Mouse (Mus musculus): ENCODE measurements around the gene Csn3. TPM values are rescaled to one million over a fixed set of nuclear protein-coding genes. Genes with fewer than 3 reads are reported as not detected.

Csn3 gene
- polyA plus RNA-seq (2014; fragmentation: Illumina TruSeq; extraction: RNeasy Lipid Tissue Mini Kit (QIAGEN cat#74804); ENCODE audit: low read depth, low replicate concordance) = not detected

DNA sequence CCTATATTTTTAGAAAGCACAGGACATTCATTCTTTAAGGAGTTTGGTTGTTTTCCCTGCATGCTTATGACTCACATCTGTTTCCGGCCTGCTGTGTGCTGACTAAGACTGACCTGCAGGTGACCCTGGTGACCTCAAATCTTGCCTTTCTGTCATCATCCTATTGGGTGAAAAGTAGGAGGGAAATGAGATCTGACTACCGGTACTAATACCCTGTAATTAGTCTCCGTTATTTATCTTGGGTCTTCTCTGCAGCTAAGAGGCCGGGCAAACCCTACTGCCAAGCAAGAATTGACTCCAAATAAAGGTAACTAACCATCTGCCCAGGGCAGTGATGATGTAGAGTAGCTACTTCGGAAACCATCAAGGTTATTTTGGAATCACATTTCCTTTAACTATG is at the start of gene Csn3:
Gene Csn3, plus strand, starts transcription at position 208 of the 400 bp plus-strand sequence.

DNA sequence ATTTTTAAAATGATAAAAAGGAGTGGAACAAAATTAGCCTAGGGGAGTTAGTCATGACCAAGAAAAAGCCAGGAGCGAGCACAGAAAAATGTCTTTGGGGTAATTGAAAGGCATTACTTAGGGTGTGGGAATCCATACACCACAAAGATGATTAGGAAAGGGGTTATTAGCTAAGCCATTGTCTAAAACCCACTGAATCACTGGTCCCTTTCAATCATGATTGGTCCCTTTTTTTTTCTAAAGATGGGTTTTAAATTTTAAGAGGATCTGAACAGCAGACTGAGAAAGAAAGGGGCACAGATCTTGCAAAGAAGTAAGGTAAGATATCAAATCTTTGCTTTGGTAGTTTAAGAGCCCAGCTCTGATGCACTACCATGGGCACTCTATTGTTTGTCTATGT is 40.6 kb upstream of the Csn3 start, which contains the start of gene Odam:
Gene Odam, plus strand, starts transcription at position 301 of the 400 bp plus-strand sequence.

DNA sequence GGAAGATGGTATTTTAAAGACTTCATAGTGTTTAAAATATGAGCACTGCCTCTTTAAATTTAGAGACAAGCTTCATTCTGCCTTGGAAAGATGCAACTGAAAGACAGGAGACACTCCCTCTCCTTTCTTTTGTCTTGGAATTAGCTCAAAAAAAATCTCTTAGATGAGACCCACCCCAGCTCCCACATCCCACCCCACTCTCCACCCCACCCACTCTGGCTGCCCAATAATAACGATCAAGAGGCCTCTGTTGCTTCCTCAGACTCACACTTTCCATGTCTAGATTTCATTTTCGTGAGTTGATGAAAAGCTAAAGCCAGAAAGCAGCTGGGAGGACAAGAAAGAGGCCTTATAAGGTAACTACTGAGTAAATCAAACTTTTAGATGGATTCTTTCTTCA is 43.8 kb downstream of the Csn3 start, which contains the start of the genes 2310003L06Rik and Gm28434:
Gene 2310003L06Rik, plus strand, starts transcription at position 259 of the 400 bp plus-strand sequence.
Gene Gm28434, plus strand, starts transcription at position 317 of the 400 bp plus-strand sequence.

DNA sequence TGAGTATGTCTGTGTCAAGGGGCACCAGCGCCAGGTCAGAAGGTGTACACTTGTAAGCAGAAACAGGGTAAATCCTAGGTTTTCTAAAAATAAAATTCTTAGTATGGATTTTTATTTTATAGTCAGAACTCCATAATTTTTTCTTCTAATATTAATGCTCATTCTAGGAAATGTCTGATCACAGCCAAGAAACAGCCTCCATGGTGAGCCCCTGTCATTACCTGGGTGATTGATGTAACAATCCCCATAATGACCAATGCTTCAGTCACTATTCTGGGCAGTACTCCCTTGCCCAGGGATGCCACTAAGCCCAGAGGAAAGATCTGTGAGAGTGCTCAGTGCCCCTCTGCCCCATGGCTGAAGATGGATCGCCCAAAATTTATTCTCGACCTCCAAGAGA is 53.8 kb downstream of the Csn3 start, which contains the start of gene Cabs1:
Gene Cabs1, plus strand, starts transcription at position 301 of the 400 bp plus-strand sequence.

Other genes with a start within 250 kb of the Csn3 start
- gene Csn2, start 225.9 kb upstream of the Csn3 start, polyA plus RNA-seq (2014; fragmentation: Illumina TruSeq; extraction: RNeasy Lipid Tissue Mini Kit (QIAGEN cat#74804); ENCODE audit: low read depth, low replicate concordance) = not detected
- gene Csn1s2a, start 151.0 kb upstream of the Csn3 start, polyA plus RNA-seq (2014; fragmentation: Illumina TruSeq; extraction: RNeasy Lipid Tissue Mini Kit (QIAGEN cat#74804); ENCODE audit: low read depth, low replicate concordance) = not detected
- gene Csn1s2b, start 117.5 kb upstream of the Csn3 start, polyA plus RNA-seq (2014; fragmentation: Illumina TruSeq; extraction: RNeasy Lipid Tissue Mini Kit (QIAGEN cat#74804); ENCODE audit: low read depth, low replicate concordance) = not detected
- not detected for gene Prr27, start 99.9 kb upstream of the Csn3 start, polyA plus RNA-seq (2014; fragmentation: Illumina TruSeq; extraction: RNeasy Lipid Tissue Mini Kit (QIAGEN cat#74804); ENCODE audit: low read depth, low replicate concordance)
- gene Odam, start 40.5 kb upstream of the Csn3 start, polyA plus RNA-seq (2014; fragmentation: Illumina TruSeq; extraction: RNeasy Lipid Tissue Mini Kit (QIAGEN cat#74804); ENCODE audit: low read depth, low replicate concordance) = not detected
- gene 2310003L06Rik, start 43.9 kb downstream of the Csn3 start, polyA plus RNA-seq (2014; fragmentation: Illumina TruSeq; extraction: RNeasy Lipid Tissue Mini Kit (QIAGEN cat#74804); ENCODE audit: low read depth, low replicate concordance) = not detected
- gene Gm28434, start 43.9 kb downstream of the Csn3 start, polyA plus RNA-seq (2014; fragmentation: Illumina TruSeq; extraction: RNeasy Lipid Tissue Mini Kit (QIAGEN cat#74804); ENCODE audit: low read depth, low replicate concordance) = not detected
- gene Cabs1, start 53.9 kb downstream of the Csn3 start, polyA plus RNA-seq (2014; fragmentation: Illumina TruSeq; extraction: RNeasy Lipid Tissue Mini Kit (QIAGEN cat#74804); ENCODE audit: low read depth, low replicate concordance) = not detected
- not detected for gene Smr3a, start 77.0 kb downstream of the Csn3 start, polyA plus RNA-seq (2014; fragmentation: Illumina TruSeq; extraction: RNeasy Lipid Tissue Mini Kit (QIAGEN cat#74804); ENCODE audit: low read depth, low replicate concordance)
- not detected for gene Smr2, start 161.0 kb downstream of the Csn3 start, polyA plus RNA-seq (2014; fragmentation: Illumina TruSeq; extraction: RNeasy Lipid Tissue Mini Kit (QIAGEN cat#74804); ENCODE audit: low read depth, low replicate concordance)
- gene Gm11116, start 186.0 kb downstream of the Csn3 start, polyA plus RNA-seq (2014; fragmentation: Illumina TruSeq; extraction: RNeasy Lipid Tissue Mini Kit (QIAGEN cat#74804); ENCODE audit: low read depth, low replicate concordance) = not detected
- gene Gm11115, start 228.5 kb downstream of the Csn3 start, polyA plus RNA-seq (2014; fragmentation: Illumina TruSeq; extraction: RNeasy Lipid Tissue Mini Kit (QIAGEN cat#74804); ENCODE audit: low read depth, low replicate concordance) = not detected